29 mouse cellular contexts compared by ENCODE assay signal in the genomic region with DNA sequence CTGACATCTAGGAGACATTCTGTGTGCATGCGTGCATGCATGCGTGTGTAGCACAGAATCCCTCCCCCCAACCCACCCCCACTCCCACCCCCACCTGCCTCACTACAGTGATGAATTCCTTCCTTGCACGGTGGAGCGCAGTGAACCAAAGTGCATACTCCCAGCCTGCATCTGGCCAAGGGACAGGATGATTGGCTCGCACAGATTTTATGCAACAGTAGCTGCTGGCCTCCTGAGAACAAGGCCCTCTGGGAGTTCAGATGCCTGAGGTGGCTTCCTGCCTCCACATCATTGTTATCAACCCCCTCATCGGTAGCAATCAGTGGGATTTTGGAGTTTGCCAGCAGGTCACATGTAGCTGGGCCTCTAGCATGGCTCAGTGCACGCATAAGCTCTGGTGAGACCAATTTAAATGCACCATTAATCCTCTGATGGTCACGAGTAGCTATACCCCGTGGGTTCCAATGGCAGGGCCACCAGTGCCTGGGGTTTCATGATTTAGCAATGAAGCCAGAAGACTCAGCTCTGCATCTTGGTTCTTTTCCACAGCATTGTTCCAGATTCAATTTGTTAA.
DNase-seq lines count a peak whose midpoint lies in the region; ATAC-seq lines count a peak whose summit lies in the region.
"Had no signal": no experiment of that assay in that cellular context is flagged by ENCODE, and none has a peak within 500 bp of the region (broad histone marks: within the 10 kb centered on the region; RNA-seq: fewer than 3 reads in every experiment).

No protein-coding gene starts in this region.

- no peak overlapping the region for H3K4me3 ChIP-seq in kidney, embryonic 15.5 days (replicated peaks)
- H3K4me3 ChIP-seq: forebrain, embryonic 13.5 days; hindbrain, embryonic 13.5 days; neural tube, embryonic 15.5 days had no signal

- H3K9me3 ChIP-seq in kidney, embryonic 15.5 days (replicated peaks): no peaks in the 10 kb centered on the region
- H3K9me3 ChIP-seq: forebrain, embryonic 13.5 days; hindbrain, embryonic 13.5 days; neural tube, embryonic 15.5 days had no signal

- H3K4me2 ChIP-seq in kidney, embryonic 15.5 days: no peak overlapping the region
- H3K4me2 ChIP-seq: forebrain, embryonic 13.5 days; heart, embryonic 11.5 days; hindbrain, embryonic 13.5 days; neural tube, embryonic 15.5 days had no signal

- peaks cover 8% of the 10 kb centered on the region; the same call in 1 of the 2 replicates for H3K4me1 ChIP-seq in kidney, embryonic 15.5 days
- H3K4me1 ChIP-seq: forebrain, embryonic 13.5 days; hindbrain, embryonic 13.5 days; neural tube, embryonic 15.5 days had no signal

- H3K9ac ChIP-seq in kidney, embryonic 15.5 days: no peak overlapping the region
- H3K9ac ChIP-seq: forebrain, embryonic 13.5 days; hindbrain, embryonic 13.5 days; liver, embryonic 14.5 days; neural tube, embryonic 15.5 days had no signal

- no peaks in the 10 kb centered on the region for H3K27me3 ChIP-seq in kidney, embryonic 15.5 days
- H3K27me3 ChIP-seq: forebrain, embryonic 13.5 days; hindbrain, embryonic 13.5 days; neural tube, embryonic 15.5 days had no signal

- no peaks in the 10 kb centered on the region for H3K36me3 ChIP-seq in kidney, embryonic 15.5 days
- H3K36me3 ChIP-seq: G1E; hindbrain, embryonic 13.5 days; neural tube, embryonic 15.5 days had no signal

- peak; percentile 11 for DNase-seq in retina, postnatal 1 day
- DNase-seq in retina, embryonic 14.5 days (ENCODE audit: low spot score): no peak
- DNase-seq in kidney, postnatal 25 days: peak; percentile 50 to 78
- DNase-seq in adrenal gland, postnatal 36 days: no peak
- DNase-seq in adrenal gland, postnatal 14 days: no peak
- no peak for DNase-seq in adipocyte (ENCODE audit: low spot score)
- DNase-seq: cerebellum, adult 2 months; cerebellum, postnatal 25 days; gastrocnemius, postnatal 25 days; heart, adult 18-20 months; heart, postnatal 36 days; layer of hippocampus, postnatal 36 days; liver; lung, adult 2 months; lung, postnatal 10 days; midbrain, embryonic 14.5 days; right cerebral cortex, adult 18-20 months; thymus, adult 18-20 months; thymus, postnatal 25 days had no signal

- peak overlapping the region; percentile 76 for H3K27ac ChIP-seq in kidney, embryonic 15.5 days
- H3K27ac ChIP-seq: forebrain, embryonic 13.5 days; hindbrain, embryonic 13.5 days; liver, embryonic 14.5 days; macrophage; neural tube, embryonic 15.5 days; stomach, postnatal 0 days had no signal

- peak; percentile 94 for ATAC-seq in kidney, embryonic 15.5 days (replicated peaks; ENCODE audit: low FRiP score)
- ATAC-seq: forebrain, embryonic 13.5 days; intestine, postnatal 0 days had no signal

- WGBS in kidney, embryonic 15.5 days: 59% methylated on average over 9 of the region's 9 CpGs

Comparison
In these comparisons a context has a peak if more than half of its experiments do, and no peak if none do; other contexts are left out.
1. DNase-seq: peak in retina, postnatal 1 day (single experiment) and kidney, postnatal 25 days (2 of 2); none in retina, embryonic 14.5 days (single experiment), adrenal gland, postnatal 36 days (0 of 2), adrenal gland, postnatal 14 days (single experiment) and adipocyte (single experiment).